Mouse (Mus musculus): ENCODE data around the gene Tatdn2. TPM values are rescaled to one million over a fixed set of nuclear protein-coding genes. Genes with fewer than 3 reads are reported as not detected.

Tatdn2 gene
- total RNA-seq (2015; ENCODE audit: low replicate concordance) (2.9 and 22.8 TPM in 2 replicates), total RNA-seq (2017; ENCODE audit: low replicate concordance) (36.4 and 49.5 TPM in 2 replicates)

GRCm38 (mm10) chr6:113696582-113697221 lies at the start of gene Tatdn2:
TSS of gene Tatdn2 (plus strand) at chr6:113697050.
- peak; percentile 92 for ATAC-seq (replicated peaks; ENCODE audit: low FRiP score, poor library complexity, severe bottlenecking)

- ATAC-seq (replicated peaks; ENCODE audit: low FRiP score, poor library complexity, severe bottlenecking): no peak
Measured at GRCm38 (mm10) chr6:113649346-113650196, 47.3 kb upstream of the Tatdn2 start.

GRCm38 (mm10) chr6:113650197-113650640 lies 46.6 kb upstream of the Tatdn2 start:
- ATAC-seq (replicated peaks; ENCODE audit: low FRiP score, poor library complexity, severe bottlenecking): no peak

- ATAC-seq (replicated peaks; ENCODE audit: low FRiP score, poor library complexity, severe bottlenecking): peak; percentile 71; the same call in 1 of the 2 replicates
Measured at GRCm38 (mm10) chr6:113651626-113652025, 45.2 kb upstream of the Tatdn2 start.

- ATAC-seq (replicated peaks; ENCODE audit: low FRiP score, poor library complexity, severe bottlenecking): no peak
Measured at GRCm38 (mm10) chr6:113653551-113653950, 43.3 kb upstream of the Tatdn2 start.

GRCm38 (mm10) chr6:113654102-113654501 lies 42.7 kb upstream of the Tatdn2 start:
- no peak for ATAC-seq (replicated peaks; ENCODE audit: low FRiP score, poor library complexity, severe bottlenecking)

GRCm38 (mm10) chr6:113654753-113655397 lies 42.0 kb upstream of the Tatdn2 start:
- ATAC-seq (replicated peaks; ENCODE audit: low FRiP score, poor library complexity, severe bottlenecking): no peak

GRCm38 (mm10) chr6:113655475-113655874 lies 41.4 kb upstream of the Tatdn2 start:
- no peak for ATAC-seq (replicated peaks; ENCODE audit: low FRiP score, poor library complexity, severe bottlenecking)

- no peak for ATAC-seq (replicated peaks; ENCODE audit: low FRiP score, poor library complexity, severe bottlenecking)
Measured at GRCm38 (mm10) chr6:113656847-113657246, 40.0 kb upstream of the Tatdn2 start.

- ATAC-seq (replicated peaks; ENCODE audit: low FRiP score, poor library complexity, severe bottlenecking): no peak
Measured at GRCm38 (mm10) chr6:113658226-113658625, 38.6 kb upstream of the Tatdn2 start.

GRCm38 (mm10) chr6:113659648-113660491 lies 37.0 kb upstream of the Tatdn2 start:
- ATAC-seq (replicated peaks; ENCODE audit: low FRiP score, poor library complexity, severe bottlenecking): no peak

- no peak for ATAC-seq (replicated peaks; ENCODE audit: low FRiP score, poor library complexity, severe bottlenecking)
Measured at GRCm38 (mm10) chr6:113660492-113661352, 36.1 kb upstream of the Tatdn2 start.

- ATAC-seq (replicated peaks; ENCODE audit: low FRiP score, poor library complexity, severe bottlenecking): no peak
Measured at GRCm38 (mm10) chr6:113661353-113662241, 35.3 kb upstream of the Tatdn2 start.

GRCm38 (mm10) chr6:113662964-113663700 lies 33.7 kb upstream of the Tatdn2 start:
- no peak for ATAC-seq (replicated peaks; ENCODE audit: low FRiP score, poor library complexity, severe bottlenecking)

- no peak for ATAC-seq (replicated peaks; ENCODE audit: low FRiP score, poor library complexity, severe bottlenecking)
Measured at GRCm38 (mm10) chr6:113664305-113664704, 32.5 kb upstream of the Tatdn2 start.

- no peak for ATAC-seq (replicated peaks; ENCODE audit: low FRiP score, poor library complexity, severe bottlenecking)
Measured at GRCm38 (mm10) chr6:113667611-113668122, 29.2 kb upstream of the Tatdn2 start.
